Mouse (Mus musculus) limb, embryonic 10.5 days (tissue): Measurements from ENCODE around the gene Ggt1. TPM values are rescaled to one million over a fixed set of nuclear protein-coding genes. Genes with fewer than 3 reads are reported as not detected.

Source experiments
- DNase-seq: peaks from one replicate; pipeline ENCODE4 v3.0.0-alpha.2; 2017; ENCODE audit warnings: low spot score
- H3K27ac ChIP-seq: fragments of 300-500 bp; sonication (generic); 2 replicates; pipeline ENCODE4 v1.5.1; 2016; ENCODE audit warnings: mild to moderate bottlenecking
- H3K27me3 ChIP-seq: fragments of 300-500 bp; sonication (generic); 2 replicates; pipeline ENCODE4 v1.6.1; 2016; ENCODE audit warnings: low read depth, mild to moderate bottlenecking; ENCODE audit not compliant: poor library complexity, severe bottlenecking
- H3K36me3 ChIP-seq: fragments of 300-500 bp; sonication (generic); 2 replicates; pipeline ENCODE4 v1.6.1; 2016; ENCODE audit warnings: mild to moderate bottlenecking, moderate library complexity
- H3K4me1 ChIP-seq: fragments of 300-500 bp; sonication (generic); 2 replicates; pipeline ENCODE4 v1.6.1; 2016
- H3K4me3 ChIP-seq: fragments of 300-500 bp; sonication (generic); 2 replicates; pipeline ENCODE4 v1.5.1; 2016; ENCODE audit warnings: mild to moderate bottlenecking, moderate library complexity
- H3K9me3 ChIP-seq: fragments of 300-500 bp; sonication (generic); replicated peaks from 2 replicates; pipeline ENCODE4 v1.6.1; 2016; ENCODE audit warnings: mild to moderate bottlenecking
- WGBS: fragments of 180-500 bp; shearing (Covaris S2); methylation state at CpG from one replicate; pipeline ENCODE4 v1.1.7; 2016; 5-methylcytosine and 5-hydroxymethylcytosine counted together
- polyA plus RNA-seq: library from polyadenylated mRNA; unstranded; fragments of >200 nt; fragmentation: Nextera tagmentation; extraction: Ambion mirVana; gene quantifications from 2 replicates; pipeline ENCODE4 v1.2.1, GENCODE M21; 2016

The Ggt1 gene
- polyA plus RNA-seq, 1 experiment from 2014 or later, result 1.3 TPM

DNA sequence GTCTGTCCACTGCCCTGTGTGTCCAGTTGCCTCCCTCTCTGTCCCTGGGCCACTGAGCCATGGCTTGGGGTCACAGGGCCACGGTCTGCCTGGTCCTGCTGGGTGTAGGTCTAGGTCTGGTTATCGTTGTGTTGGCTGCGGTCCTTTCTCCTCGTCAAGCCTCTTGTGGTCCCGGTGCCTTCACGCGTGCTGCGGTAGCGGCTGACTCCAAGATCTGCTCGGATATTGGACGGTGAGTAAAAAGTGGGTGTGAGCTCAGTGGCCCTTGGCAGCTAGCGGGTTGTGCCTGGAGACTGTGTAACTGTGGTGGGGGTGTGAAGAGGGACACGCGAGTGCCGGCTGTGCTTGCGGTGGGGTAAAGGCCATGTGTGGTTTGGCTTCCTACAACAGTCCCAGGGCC is 28.2 kb downstream of the Ggt1 start:
- peaks cover 13% of the 10 kb centered on the region for H3K27me3 ChIP-seq
- peaks cover 28% of the 10 kb centered on the region for H3K4me1 ChIP-seq
- 79% methylated on average over 16 of the region's 16 CpGs for WGBS
- DNase-seq, result no peak
- H3K4me3 ChIP-seq, result 0 out of 2 replicates have a peak overlapping the region, but pooled peaks have one; percentile 5
- H3K27ac ChIP-seq, result peak overlapping the region; percentile 72
- no peaks in the 10 kb centered on the region for H3K36me3 ChIP-seq
- no peaks in the 10 kb centered on the region for H3K9me3 ChIP-seq

DNA sequence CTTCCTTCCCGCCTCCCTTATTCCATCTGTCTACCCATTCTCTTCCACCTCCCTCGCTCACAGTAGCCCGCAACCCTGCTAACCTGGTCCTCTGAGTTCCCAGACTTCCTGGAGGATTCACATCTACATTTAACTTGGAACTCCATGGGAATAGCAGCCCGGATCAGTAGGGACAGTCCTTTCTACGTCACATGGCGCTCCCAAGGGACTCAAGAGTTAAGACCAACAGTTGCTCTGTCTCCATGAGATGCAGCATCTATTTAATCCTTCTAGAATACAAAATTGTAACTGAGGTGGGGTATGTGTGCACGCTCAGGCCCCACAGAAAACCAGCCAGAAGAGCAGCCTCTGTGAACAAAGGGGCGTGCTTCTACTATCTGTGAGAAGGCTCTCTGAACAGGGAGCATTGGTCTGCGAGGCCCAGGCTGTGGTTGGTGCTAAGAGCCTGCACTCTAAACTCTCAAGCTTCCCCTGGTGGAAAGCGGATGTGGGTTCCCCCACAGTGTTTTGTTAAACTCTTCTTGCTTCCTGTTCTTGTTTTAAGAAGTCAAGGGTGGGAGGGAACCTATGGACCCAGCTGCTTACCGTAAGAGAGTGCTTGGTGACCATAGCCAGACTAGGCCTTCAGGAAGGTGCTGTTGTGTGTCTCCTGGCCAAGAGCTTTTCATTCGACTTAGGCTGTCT is 29.9 kb downstream of the Ggt1 start:
- peaks cover 21% of the 10 kb centered on the region for H3K4me1 ChIP-seq
- no peak overlapping the region for H3K27ac ChIP-seq
- no peak for DNase-seq
- no peaks in the 10 kb centered on the region for H3K27me3 ChIP-seq
- H3K36me3 ChIP-seq, result no peaks in the 10 kb centered on the region
- H3K9me3 ChIP-seq, result no peaks in the 10 kb centered on the region
- no peak overlapping the region for H3K4me3 ChIP-seq
- 84% methylated on average over 12 of the region's 12 CpGs for WGBS

DNA sequence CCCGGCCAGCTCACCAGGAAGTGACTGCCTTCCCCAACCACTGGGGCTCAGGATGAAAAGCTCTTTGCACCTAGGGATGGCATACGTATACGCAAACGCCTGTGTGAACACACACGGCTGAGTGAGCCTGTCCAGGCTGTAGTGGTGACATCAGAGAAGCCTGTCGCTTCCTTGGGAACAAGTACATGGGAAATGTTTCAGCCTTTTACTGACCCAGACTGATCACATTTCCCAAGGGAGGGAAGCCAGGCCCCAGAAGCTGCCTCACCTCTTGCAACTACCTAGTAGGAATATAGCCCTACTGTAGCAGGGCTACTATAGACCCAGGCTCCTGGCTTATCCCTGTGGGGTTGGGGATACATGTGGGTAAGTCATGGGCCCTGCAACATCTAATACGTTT is 31.2 kb downstream of the Ggt1 start:
- Histone ChIP-seq H3K27me3 (no peaks in the 10 kb centered on the region), H3K9me3 (no peaks in the 10 kb centered on the region), H3K4me3 (no peak overlapping the region), H3K27ac (no peak overlapping the region), H3K36me3 (no peaks in the 10 kb centered on the region), H3K4me1 (peaks cover 19% of the 10 kb centered on the region)
- 83% methylated on average over 7 of the region's 7 CpGs for WGBS
- no peak for DNase-seq

DNA sequence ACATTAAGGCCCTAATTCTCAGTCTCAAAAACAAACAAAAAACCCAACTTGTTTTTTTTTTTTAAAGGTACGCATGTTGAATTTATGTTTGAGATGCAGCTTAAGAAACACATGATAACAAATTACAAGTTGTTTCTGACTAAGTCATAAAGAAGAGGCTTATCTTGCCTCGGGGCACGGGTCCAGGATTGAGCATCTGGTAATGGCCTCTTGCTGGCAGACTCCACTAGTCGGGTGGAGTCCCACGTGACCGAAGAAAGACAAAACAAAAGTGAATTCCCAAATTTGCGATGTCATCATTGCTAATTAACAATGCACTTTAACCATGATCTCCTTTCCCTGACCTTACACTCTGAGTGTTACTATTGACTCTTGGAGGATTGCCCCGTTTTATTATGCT is 34.6 kb downstream of the Ggt1 start:
- Histone ChIP-seq H3K36me3 (no peaks in the 10 kb centered on the region), H3K9me3 (no peaks in the 10 kb centered on the region), H3K4me3 (no peak overlapping the region), H3K27me3 (no peaks in the 10 kb centered on the region), H3K4me1 (no peaks in the 10 kb centered on the region), H3K27ac (no peak overlapping the region)
- DNase-seq, result no peak
- 85% methylated on average over 8 of the region's 8 CpGs for WGBS

DNA sequence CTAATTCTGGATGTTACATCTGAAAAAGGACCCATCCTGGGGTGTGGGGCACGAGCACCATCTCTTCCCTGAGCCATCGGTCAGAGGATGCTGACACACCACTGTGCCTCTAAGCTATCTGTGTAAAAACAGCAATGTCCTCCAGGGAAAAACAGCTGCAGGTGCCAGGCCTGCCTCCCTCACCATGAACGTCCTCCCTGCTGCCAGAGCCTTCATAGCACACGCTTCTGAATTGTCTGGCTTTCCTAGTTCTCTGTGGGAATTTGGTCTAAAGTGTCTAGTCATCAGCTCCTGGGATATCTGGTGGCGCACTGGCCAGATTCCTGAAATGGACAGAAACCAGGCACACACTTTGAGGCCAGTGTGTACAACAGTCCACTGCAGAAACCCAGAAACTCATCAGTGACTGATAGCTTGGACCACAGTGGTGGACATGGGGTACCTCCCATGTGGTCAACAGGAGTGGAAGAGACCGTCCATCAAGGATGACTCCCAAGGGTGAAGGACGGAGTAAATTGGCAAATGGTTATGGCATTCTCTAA is 38.9 kb downstream of the Ggt1 start:
- DNase-seq, result no peak
- Histone ChIP-seq H3K4me1 (no peaks in the 10 kb centered on the region), H3K9me3 (no peaks in the 10 kb centered on the region), H3K4me3 (no peak overlapping the region), H3K36me3 (no peaks in the 10 kb centered on the region), H3K27ac (no peak overlapping the region), H3K27me3 (no peaks in the 10 kb centered on the region)
- 86% methylated on average over 7 of the region's 7 CpGs for WGBS

DNA sequence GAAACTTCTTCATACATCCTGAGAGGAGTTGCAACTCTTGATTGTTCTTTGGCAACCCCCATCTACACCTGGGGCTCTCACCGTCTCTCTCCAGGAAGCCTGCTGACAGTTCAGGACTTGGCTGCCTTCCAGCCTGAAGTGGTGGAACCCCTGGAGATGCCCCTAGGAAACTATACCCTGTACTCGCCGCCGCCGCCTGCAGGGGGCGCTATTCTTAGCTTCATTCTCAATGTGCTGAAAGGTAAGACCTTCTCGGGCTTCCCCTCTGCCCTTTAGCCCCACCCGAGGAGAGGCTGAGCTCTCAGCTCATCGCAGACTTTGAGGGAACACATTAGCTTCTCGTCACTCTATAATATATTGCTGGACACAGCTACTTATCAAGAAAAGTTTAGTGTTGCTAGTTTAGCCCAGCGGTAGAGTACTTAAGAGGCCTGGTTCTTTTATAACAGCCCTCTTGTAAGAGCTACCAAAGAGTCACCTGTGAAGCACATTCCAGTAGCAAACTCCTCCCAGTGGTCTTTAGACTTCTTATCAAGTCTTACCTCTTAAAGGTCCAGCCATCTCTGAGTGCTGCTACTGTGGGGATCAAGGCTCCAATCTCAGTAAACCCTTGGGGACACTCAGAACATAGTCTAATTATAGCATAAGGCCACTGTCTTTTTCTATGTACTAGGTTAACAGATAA is 43.9 kb downstream of the Ggt1 start:
- no peaks in the 10 kb centered on the region for H3K9me3 ChIP-seq
- 41% methylated on average over 11 of the region's 11 CpGs for WGBS
- no peak for DNase-seq
- H3K36me3 ChIP-seq, result no peaks in the 10 kb centered on the region
- no peak overlapping the region for H3K4me3 ChIP-seq
- no peak overlapping the region for H3K27ac ChIP-seq
- H3K27me3 ChIP-seq, result no peaks in the 10 kb centered on the region
- no peaks in the 10 kb centered on the region for H3K4me1 ChIP-seq

DNA sequence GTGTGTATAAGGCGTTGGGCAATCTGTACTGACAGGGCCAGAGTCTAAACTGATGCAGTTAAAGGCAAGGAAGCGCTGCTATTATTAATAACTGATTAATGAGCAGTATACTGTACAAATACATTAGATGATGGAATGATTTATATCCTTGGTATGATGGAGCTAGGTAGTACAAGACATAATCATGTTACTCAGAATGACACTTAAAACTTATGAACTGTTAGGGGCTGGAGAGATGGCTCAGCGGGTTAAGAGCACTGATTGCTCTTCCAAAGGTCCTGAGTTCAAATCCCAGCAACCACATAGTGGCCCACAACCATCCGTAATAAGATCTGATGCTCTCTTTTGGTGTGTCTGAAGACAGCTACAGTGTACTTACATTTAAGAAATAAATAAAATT is 45.8 kb downstream of the Ggt1 start:
- H3K27ac ChIP-seq, result no peak overlapping the region
- H3K27me3 ChIP-seq, result no peaks in the 10 kb centered on the region
- no peaks in the 10 kb centered on the region for H3K9me3 ChIP-seq
- H3K4me3 ChIP-seq, result no peak overlapping the region
- H3K36me3 ChIP-seq, result no peaks in the 10 kb centered on the region
- WGBS, result 86% methylated on average over 4 of the region's 4 CpGs
- no peaks in the 10 kb centered on the region for H3K4me1 ChIP-seq
- DNase-seq, result no peak

DNA sequence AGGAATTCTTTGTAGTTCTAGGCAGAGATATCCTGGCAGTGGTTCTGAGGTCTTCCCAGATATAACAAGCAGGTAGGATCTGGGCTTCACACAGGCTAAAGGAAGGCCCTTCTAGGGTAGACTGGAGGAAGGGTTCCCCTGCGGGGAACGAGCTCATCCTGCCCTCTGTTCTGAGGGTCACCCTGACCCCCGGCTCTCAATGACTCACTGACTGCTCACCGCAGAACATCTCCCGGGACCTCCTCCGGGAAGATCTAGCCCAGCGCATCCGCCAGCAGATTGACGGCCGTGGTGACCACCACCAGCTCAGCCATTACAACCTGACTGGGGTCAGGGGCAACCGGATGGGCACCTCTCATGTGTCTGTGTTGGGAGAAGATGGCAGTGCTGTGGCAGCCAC is 47.6 kb downstream of the Ggt1 start:
- no peak for DNase-seq
- Histone ChIP-seq H3K4me3 (no peak overlapping the region), H3K27me3 (no peaks in the 10 kb centered on the region), H3K4me1 (no peaks in the 10 kb centered on the region), H3K9me3 (no peaks in the 10 kb centered on the region), H3K36me3 (no peaks in the 10 kb centered on the region), H3K27ac (no peak overlapping the region)
- WGBS, result 91% methylated on average over 11 of the region's 11 CpGs

DNA sequence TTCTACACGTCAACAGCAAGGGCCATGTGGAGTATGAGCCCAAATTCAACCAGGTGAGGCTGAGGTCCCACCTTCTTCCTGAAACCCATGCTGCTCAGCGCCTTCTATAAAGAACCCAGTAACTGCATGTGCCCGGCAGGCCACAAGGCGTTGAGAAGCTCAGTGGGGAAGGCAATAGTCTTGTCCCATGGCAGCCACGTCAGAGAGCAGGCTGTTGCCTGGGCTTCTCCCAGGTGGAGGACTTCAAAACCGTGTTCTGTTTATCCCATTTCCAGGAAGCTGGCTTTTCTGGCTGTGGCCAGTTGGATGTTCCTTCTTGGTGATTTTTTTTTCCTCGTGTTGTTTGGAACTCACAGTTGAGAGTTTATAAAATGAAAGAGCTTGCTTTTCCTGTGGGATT is 49.1 kb downstream of the Ggt1 start:
- Histone ChIP-seq H3K4me1 (no peaks in the 10 kb centered on the region), H3K4me3 (no peak overlapping the region), H3K27ac (no peak overlapping the region), H3K27me3 (no peaks in the 10 kb centered on the region), H3K36me3 (no peaks in the 10 kb centered on the region), H3K9me3 (no peaks in the 10 kb centered on the region)
- WGBS, result 56% methylated on average over 7 of the region's 7 CpGs
- no peak for DNase-seq

DNA sequence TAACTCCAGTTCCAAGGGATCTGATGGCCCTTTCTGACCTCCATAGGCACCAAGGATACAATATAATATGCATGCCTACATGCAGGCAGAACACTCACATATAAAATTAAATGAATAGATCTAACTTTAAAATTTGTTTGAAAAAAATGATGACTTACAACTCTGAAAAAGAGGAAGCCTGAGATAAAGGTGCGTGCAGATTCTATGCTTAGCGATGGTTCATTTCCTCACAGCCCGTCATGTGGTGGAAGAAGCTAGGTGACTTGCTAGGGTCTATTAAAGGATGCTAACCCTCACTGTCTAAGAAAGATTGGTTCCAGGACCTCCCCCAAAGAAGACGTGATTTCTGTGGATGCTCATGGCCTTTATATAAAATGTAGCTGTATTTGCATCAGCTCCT is 54.6 kb downstream of the Ggt1 start:
- no peak overlapping the region for H3K27ac ChIP-seq
- H3K4me3 ChIP-seq, result no peak overlapping the region
- no peaks in the 10 kb centered on the region for H3K4me1 ChIP-seq
- no peaks in the 10 kb centered on the region for H3K36me3 ChIP-seq
- WGBS, result 93% methylated on average over 4 of the region's 4 CpGs
- H3K27me3 ChIP-seq, result no peaks in the 10 kb centered on the region
- H3K9me3 ChIP-seq, result no peaks in the 10 kb centered on the region
- no peak for DNase-seq

DNA sequence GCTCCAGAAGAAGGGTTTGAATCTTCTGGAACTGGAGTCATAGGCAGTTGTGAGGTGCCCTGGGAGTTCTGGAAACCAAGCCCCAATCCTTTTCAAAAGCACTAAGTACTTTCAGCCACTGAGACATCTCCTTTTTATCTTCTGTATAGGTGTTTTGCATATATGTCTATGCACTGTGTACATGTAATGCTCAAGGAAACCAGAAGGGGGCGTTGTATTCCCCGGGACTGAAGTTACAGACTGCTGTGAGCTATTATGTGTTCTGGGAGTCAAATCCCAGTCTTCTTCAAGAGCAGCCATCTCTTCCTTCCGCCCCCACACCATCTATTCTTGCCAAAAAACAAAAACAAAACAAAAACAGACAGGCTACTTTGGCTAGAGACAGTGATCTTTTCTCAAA is 59.4 kb downstream of the Ggt1 start:
- Histone ChIP-seq H3K4me1 (no peaks in the 10 kb centered on the region), H3K27ac (no peak overlapping the region), H3K36me3 (no peaks in the 10 kb centered on the region), H3K4me3 (no peak overlapping the region), H3K27me3 (no peaks in the 10 kb centered on the region), H3K9me3 (no peaks in the 10 kb centered on the region)
- DNase-seq, result no peak
- WGBS, result 49% methylated on average over 3 of the region's 3 CpGs

DNA sequence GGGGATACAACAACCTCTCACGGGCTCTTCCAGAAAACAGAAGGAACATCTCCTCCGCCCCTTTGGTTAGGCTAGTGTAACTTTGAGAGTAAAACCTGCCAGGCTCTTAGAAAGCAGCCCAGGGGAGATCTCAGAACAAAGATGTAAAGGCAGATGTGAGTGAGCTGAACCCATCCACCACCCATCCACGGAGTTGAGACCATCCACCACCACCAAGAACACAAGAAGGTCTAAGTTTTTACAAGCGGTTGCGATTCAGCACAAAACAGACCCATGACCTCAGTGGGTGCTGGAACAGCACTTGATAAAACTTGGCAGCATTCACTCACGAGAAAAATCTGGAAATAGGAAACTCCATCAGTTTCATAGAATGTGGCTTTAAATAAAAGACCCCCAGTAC is 64.5 kb downstream of the Ggt1 start:
- H3K27me3 ChIP-seq, result no peaks in the 10 kb centered on the region
- no peaks in the 10 kb centered on the region for H3K9me3 ChIP-seq
- no peaks in the 10 kb centered on the region for H3K36me3 ChIP-seq
- no peak overlapping the region for H3K27ac ChIP-seq
- WGBS, result 63% methylated on average over 6 of the region's 6 CpGs
- H3K4me1 ChIP-seq, result peaks cover 2% of the 10 kb centered on the region
- no peak for DNase-seq
- H3K4me3 ChIP-seq, result no peak overlapping the region

DNA sequence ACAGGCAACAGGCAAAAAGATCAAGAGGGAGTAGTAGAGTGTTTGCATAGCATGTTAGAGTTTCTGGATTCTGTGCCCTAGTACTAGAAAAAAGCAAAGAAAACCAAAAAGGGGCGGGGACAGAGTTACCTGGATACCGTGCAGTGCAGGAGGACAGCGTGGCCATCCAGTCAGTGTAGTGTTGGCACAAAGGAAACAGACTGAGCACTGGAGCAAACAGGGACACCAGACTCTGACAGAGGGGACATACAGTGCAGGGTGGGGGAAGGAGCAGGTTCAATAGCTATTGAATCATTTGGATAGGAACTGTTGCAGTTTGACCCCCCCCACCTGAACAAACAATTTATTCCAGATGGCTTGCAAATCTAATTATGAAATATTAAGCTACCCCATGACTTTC is 65.6 kb downstream of the Ggt1 start:
- no peak overlapping the region for H3K27ac ChIP-seq

More for the DNA sequence above, 65.6 kb downstream of the Ggt1 start:
- H3K4me3 ChIP-seq, result no peak overlapping the region
- WGBS, result 83% methylated on average over 3 of the region's 3 CpGs
- no peak for DNase-seq
- no peaks in the 10 kb centered on the region for H3K9me3 ChIP-seq
- no peaks in the 10 kb centered on the region for H3K36me3 ChIP-seq
- no peaks in the 10 kb centered on the region for H3K27me3 ChIP-seq
- H3K4me1 ChIP-seq, result peaks cover 2% of the 10 kb centered on the region
